Mouse (Mus musculus) small intestine, adult 2 months (tissue): ENCODE measurements at regions not wholly inside any gene's neighbourhood (a gene's known extent, or its start where the extent isn't known, plus 50 kb on each side); places are given as distances from the start of the nearest gene placed in this dataset.

Source experiments
- H3K27ac ChIP-seq: fragments of 200-500 bp; 2 replicates; pipeline ENCODE4 v1.5.1; 2012; ENCODE audit warnings: low read depth, low read length, control low read depth, inconsistent platforms; ENCODE audit not compliant: insufficient read depth
- H3K27me3 ChIP-seq: fragments of 200-500 bp; 2 replicates; pipeline ENCODE4 v1.6.1; 2012; ENCODE audit warnings: mild to moderate bottlenecking, moderate library complexity, low read length, inconsistent platforms; ENCODE audit not compliant: control insufficient read depth, insufficient read depth
- H3K36me3 ChIP-seq: fragments of 200-500 bp; 2 replicates; pipeline ENCODE4 v1.6.1; 2012; ENCODE audit warnings: mild to moderate bottlenecking, low read length, control low read depth, inconsistent platforms; ENCODE audit not compliant: control insufficient read depth, insufficient read depth
- H3K4me1 ChIP-seq: fragments of 200-500 bp; 2 replicates; pipeline ENCODE4 v1.6.1; 2012; ENCODE audit warnings: low read length, inconsistent platforms, mixed read lengths; ENCODE audit not compliant: control insufficient read depth, insufficient read depth, insufficient read length
- H3K4me3 ChIP-seq: fragments of 200-500 bp; 2 replicates; pipeline ENCODE4 v1.5.1; 2012; ENCODE audit warnings: low read depth, mild to moderate bottlenecking, control low read depth, inconsistent platforms, low read length, moderate library complexity
- CTCF ChIP-seq: fragments of 200-500 bp; IDR thresholded peaks from 2 replicates; pipeline ENCODE4 v1.5.1; 2012; ENCODE audit warnings: low read depth, mild to moderate bottlenecking, control low read depth, inconsistent platforms, low read length, moderate library complexity, mixed read lengths; ENCODE audit not compliant: insufficient replicate concordance, insufficient read length; ENCODE audit errors: extremely low read depth
- POLR2A ChIP-seq: fragments of 200-500 bp; IDR thresholded peaks from 2 replicates; pipeline ENCODE4 v1.6.1; 2012; ENCODE audit warnings: low read depth, mild to moderate bottlenecking, control low read depth, inconsistent platforms, low read length, moderate library complexity
- WGBS: fragments of 180-500 bp; shearing (Covaris S2); methylation state at CpG from one replicate; pipeline ENCODE4 v1.1.7; 2018; 5-methylcytosine and 5-hydroxymethylcytosine counted together

DNA sequence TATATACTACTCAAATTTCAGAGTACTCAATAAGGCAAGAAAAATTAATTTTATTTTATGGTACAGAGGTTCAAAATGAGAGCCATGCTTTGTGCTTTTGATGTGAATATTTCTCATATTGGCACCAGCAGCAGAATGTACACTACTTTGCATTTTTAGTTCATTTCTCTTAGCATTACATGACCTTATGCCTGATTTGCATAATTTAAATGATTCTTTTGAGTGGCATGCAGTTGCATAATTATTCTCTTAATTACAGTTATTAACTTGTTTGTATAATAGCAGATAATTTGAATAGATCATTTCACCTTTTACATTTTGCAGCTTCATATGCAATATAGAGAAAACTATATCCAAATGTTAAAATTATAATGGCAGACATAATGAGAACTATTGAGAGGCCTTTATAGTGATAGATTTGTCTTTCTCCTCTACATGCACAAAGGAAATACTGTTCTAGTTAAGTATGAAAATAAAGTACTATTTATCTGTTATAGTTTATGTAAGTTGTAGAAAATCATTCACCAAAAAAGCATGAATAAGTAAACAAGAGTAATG, 374.6 kb downstream of the Tmem161b start:
- H3K4me1 ChIP-seq, result no peaks in the 10 kb centered on the region
- no peak overlapping the region for H3K4me3 ChIP-seq
- TF ChIP-seq POLR2A (no peak), CTCF (no peak)
- H3K27me3 ChIP-seq, result no peaks in the 10 kb centered on the region
- no peak overlapping the region for H3K27ac ChIP-seq
- no peaks in the 10 kb centered on the region for H3K36me3 ChIP-seq

GRCm38 (mm10) chr13:84602612-84603011, 380.5 kb downstream of the Tmem161b start:
- Histone ChIP-seq H3K27ac (no peak overlapping the region), H3K27me3 (no peaks in the 10 kb centered on the region), H3K36me3 (no peaks in the 10 kb centered on the region), H3K4me1 (no peaks in the 10 kb centered on the region), H3K4me3 (no peak overlapping the region)
- WGBS, result 68% methylated on average over 1 of the region's 1 CpGs
- TF ChIP-seq CTCF (no peak), POLR2A (no peak)

DNA sequence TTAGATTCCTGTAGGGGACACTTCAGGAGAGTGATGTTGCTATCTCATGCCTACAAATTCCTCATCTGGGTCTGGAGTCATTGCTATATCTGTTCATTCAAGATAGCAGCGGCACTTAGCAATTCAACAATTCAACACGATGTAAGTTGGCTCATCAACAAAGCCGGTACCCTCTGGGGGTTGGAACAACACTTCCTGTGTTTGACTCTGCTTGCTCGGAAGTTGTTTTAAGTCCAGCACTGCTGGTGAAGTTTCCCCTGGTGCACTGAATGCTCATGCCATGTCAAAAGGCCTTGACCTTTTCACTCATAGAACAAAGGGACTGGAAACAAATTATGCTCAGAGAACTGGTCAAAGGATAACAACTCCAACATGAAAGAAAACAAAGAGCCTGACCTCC, 390.4 kb downstream of the Tmem161b start:
- H3K4me1 ChIP-seq, result no peaks in the 10 kb centered on the region
- H3K27ac ChIP-seq, result no peak overlapping the region
- no peaks in the 10 kb centered on the region for H3K36me3 ChIP-seq
- H3K4me3 ChIP-seq, result no peak overlapping the region
- TF ChIP-seq CTCF (no peak), POLR2A (no peak)
- WGBS, result 52% methylated on average over 4 of the region's 4 CpGs
- no peaks in the 10 kb centered on the region for H3K27me3 ChIP-seq

- Histone ChIP-seq H3K27me3 (no peaks in the 10 kb centered on the region), H3K4me1 (no peaks in the 10 kb centered on the region), H3K4me3 (no peak overlapping the region), H3K36me3 (no peaks in the 10 kb centered on the region), H3K27ac (no peak overlapping the region)
- WGBS, result 51% methylated on average over 2 of the region's 2 CpGs
- TF ChIP-seq POLR2A, result no peak
- TF ChIP-seq CTCF, result no peak
These were observed 390.9 kb downstream of the Tmem161b start for GRCm38 (mm10) chr13:84613004-84613403.

DNA sequence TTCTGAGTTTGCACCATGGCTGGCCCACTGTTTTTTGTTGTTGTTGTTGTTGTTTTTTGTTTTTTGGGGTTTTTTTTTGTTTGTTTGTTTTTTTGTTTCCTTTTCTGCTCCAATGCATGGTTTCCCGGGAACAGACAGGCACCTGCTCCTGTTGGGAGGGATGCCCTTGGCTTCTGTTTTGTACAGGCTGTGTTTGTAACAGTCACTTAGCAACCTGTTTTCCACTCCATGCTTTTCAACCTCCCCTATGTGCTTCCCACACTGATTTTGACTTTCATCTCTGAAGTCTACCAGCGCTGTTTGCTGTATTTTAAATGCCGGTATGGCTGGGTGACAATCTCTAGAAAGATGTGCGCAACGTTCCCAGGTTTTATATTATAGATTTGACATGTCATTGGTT, 402.6 kb downstream of the Tmem161b start:
- Histone ChIP-seq H3K27me3 (no peaks in the 10 kb centered on the region), H3K4me3 (no peak overlapping the region), H3K4me1 (no peaks in the 10 kb centered on the region), H3K27ac (no peak overlapping the region), H3K36me3 (no peaks in the 10 kb centered on the region)
- TF ChIP-seq CTCF, result no peak
- TF ChIP-seq POLR2A, result no peak
- 89% methylated on average over 5 of the region's 5 CpGs for WGBS

- 55% methylated on average over 1 of the region's 1 CpGs for WGBS
- H3K4me3 ChIP-seq, result no peak overlapping the region
- H3K27ac ChIP-seq, result no peak overlapping the region
- H3K4me1 ChIP-seq, result no peaks in the 10 kb centered on the region
- H3K27me3 ChIP-seq, result no peaks in the 10 kb centered on the region
- TF ChIP-seq POLR2A (no peak), CTCF (no peak)
- no peaks in the 10 kb centered on the region for H3K36me3 ChIP-seq
These were observed 403.4 kb downstream of the Tmem161b start for GRCm38 (mm10) chr13:84625527-84625926.

GRCm38 (mm10) chr13:84625927-84626326, 403.8 kb downstream of the Tmem161b start:
- H3K27me3 ChIP-seq, result no peaks in the 10 kb centered on the region
- no peak for TF ChIP-seq POLR2A
- TF ChIP-seq CTCF, result no peak
- H3K4me1 ChIP-seq, result no peaks in the 10 kb centered on the region
- no peaks in the 10 kb centered on the region for H3K36me3 ChIP-seq
- 75% methylated on average over 2 of the region's 2 CpGs for WGBS
- no peak overlapping the region for H3K27ac ChIP-seq
- H3K4me3 ChIP-seq, result no peak overlapping the region

GRCm38 (mm10) chr13:84626397-84626796, 404.3 kb downstream of the Tmem161b start:
- H3K4me3 ChIP-seq, result no peak overlapping the region
- H3K27ac ChIP-seq, result no peak overlapping the region
- WGBS, result 54% methylated on average over 1 of the region's 1 CpGs
- no peaks in the 10 kb centered on the region for H3K27me3 ChIP-seq
- H3K4me1 ChIP-seq, result no peaks in the 10 kb centered on the region
- no peaks in the 10 kb centered on the region for H3K36me3 ChIP-seq
- TF ChIP-seq POLR2A (no peak), CTCF (no peak)

DNA sequence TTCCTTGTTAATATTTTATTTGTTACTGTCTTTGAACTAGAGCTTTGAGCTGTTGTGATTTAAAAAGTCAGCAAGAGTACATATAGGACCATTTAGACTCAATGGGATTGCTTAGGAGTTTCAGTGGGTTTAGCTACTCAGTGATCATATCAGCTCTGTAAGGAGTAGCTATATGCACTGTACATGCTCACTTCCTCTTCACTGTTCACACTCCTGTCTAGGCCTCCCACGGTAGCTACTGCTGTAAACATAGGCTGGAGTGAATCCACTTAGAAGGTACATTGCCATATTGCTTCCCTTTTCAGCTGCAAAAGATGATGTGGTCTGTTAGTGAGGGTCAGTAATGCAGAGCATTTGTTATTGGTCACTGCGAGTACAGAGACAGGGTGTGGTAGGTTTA, 408.6 kb downstream of the Tmem161b start:
- TF ChIP-seq POLR2A (no peak), CTCF (no peak)
- 67% methylated on average over 2 of the region's 2 CpGs for WGBS
- no peaks in the 10 kb centered on the region for H3K4me1 ChIP-seq
- no peaks in the 10 kb centered on the region for H3K27me3 ChIP-seq
- no peaks in the 10 kb centered on the region for H3K36me3 ChIP-seq
- no peak overlapping the region for H3K27ac ChIP-seq
- no peak overlapping the region for H3K4me3 ChIP-seq
